Mouse (Mus musculus) thymus, postnatal 14 days (tissue): Measurements from ENCODE around the gene Tm7sf2.
"Not testable (repeated sequence)": the region's sequence is repeated elsewhere in the genome, so short reads cannot be mapped to it uniquely, and the experiment has no call there.

Source experiments
- DNase-seq: peaks from one replicate; pipeline ENCODE4 v3.0.0; 2021

The Tm7sf2 gene

DNA sequence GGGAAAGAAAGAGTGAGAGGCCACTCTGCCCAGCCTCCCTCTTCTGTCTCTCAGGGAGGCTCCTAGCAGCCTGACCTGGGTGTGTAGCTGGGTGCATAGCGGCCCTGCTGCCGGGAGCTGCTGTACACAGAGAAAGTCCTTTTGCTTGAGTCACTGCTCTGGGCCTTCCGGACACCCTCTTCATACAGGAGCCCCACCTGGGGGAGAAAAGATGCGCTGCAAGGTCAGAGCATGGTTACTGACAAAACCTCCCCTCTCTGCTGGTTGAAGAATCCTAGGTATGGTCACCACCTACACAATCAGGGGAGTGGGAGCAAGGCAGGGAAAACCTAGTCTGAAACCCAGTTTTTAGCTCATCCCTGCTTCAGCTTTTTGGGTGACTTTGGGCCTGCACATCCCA, 778 bp upstream of the Tm7sf2 start:
- peak; percentile 63 for DNase-seq

DNA sequence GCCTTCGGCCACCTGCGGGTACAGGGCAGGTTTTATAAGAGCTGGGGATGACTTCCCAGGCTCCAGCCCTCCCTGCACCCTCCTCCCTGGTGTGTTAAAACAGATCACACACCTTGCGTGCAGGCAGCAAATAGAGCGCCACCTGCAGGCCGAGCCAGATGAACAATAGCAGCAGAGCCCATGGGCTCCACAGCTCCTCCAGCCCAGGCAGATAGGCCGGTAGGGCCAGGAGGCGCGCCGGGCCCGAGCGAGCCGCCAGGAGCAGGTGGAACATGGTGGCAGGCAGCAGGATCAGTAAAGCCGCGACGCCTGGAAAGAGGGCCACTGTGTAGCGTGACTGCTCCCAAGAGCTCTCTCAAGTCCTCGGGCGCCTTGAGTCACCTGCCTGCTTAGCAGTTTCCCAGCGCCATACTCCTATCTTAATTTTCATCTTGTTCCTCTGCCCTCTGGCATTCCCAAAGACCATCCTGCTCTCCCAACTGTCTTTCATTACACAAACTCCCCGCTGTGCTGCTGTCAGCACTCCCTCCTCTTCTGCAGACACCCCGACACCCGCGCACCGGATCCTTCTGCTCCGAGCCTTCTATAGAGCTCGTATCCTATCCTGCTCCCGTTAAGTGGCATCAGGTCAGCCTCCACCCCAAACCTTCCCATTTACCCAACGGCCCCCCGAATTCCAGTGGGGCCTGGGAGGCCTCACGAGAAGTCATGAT, 1.0 kb downstream of the Tm7sf2 start:
- DNase-seq, result peak; percentile 89

DNA sequence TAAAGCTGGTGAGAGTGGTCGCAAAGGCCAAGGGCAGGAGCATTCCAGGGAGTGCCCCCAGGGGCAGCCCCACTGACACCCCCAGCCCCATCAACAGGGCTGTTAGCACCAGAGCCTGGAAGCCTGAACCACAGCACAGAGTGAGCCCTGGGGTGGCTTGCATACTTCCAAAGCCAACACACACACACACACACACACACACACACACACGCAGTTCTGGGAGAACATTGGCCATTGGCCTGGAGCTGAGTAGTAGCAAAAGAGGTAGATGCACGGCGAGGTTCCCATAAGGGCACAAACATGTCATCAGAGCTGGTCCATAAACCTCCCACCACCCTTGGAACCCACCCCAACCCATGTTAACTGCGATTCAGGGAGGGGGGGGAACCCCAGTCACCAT, 1.6 kb downstream of the Tm7sf2 start:
- no peak for DNase-seq

DNA sequence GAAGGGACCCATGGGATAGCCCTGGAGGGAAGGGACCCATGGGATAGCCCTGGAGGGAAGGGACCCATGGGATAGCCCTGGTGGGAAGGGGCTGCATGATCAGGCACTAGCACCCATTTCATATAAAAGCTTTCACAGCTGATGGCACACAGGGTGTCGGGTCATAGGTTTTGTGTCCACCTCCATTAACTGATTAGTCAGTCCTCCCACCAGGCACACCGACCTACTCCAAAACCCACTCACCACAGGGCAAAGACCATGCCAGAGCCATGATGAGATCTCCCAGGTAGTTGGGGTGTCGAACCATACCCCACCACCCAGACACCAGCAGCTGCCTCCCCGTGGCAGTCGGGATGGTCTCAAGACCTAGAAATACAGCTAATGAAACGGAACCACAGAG, 5.1 kb downstream of the Tm7sf2 start:
- no peak for DNase-seq

DNA sequence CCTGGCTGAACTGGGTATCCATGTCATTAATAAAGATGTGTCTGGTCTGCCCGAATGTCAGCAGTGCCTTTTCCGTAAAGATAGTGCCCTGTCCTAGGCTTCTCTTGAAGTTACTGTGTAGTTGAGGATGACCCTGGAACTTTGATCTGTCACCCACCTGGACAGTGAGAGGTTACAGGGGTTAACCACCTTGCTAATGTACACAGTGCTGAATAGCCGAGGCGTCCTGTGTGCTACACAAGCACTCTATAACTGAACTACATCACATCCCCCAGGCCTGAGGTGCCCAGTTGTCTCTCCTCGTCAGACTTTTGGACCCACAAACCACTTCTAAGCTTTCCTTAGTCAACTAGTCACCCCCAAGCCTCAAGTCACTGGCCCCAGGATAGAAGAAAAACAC, 5.8 kb downstream of the Tm7sf2 start:
- DNase-seq, result no peak

DNA sequence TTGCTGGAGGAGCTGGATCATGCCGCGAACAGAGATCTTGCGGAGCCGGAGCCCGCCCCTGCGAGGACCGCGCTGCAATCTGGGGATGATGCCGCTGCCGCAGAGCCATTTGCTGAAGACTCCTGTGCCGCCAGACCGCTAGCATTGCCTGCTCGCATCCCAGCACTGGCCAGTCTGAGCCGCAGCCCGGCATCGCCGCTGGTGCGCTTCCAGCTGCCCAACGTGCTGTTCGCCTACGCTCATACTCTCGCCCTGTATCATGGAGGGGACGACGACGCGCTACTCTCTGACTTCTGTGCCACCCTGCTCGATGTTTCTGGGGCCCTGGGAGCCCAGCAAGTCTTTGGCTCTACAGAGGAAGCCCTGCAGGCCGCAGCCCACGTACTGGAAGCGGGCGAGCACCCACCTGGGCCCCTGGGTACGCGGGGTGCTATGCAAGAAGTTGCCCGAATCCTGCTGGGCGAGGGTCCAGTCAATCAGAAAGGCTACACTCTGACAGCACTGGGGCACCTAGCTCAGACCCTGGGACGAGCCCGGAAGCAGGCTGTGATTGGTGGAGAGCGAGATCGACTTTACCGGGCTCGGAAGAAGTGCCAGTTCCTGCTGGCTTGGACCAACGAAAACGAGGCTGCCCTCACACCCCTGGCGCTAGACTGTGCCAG, 6.4 kb downstream of the Tm7sf2 start:
- DNase-seq, result peak; percentile 77

DNA sequence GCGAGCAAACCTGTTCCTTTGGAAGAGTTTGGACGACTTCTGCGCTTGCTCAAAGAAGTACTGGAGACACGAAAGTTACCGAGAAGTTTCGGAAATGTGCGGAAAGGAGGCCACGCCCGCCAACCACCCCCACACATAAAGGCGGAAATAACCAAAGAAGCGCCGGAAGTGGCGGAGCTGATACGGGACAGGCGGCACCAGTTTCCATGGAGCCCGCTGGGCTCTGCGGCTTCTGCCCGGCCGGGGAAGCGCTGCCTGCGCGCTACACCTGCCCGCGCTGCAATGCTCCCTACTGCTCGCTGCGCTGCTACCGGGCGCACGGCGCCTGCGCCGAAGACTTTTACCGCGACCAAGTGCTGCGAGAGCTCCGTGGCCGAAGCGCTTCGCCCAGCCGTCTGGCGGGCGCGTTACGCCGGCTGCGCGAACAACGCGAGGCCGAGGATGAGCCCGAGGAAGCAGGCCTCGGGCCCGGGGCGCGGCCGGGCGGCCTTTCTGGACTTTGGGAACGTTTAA, 7.1 kb downstream of the Tm7sf2 start, which contains the start of gene Znhit2:
Gene Znhit2 (plus strand): TSS at position 172 of the 513 bp plus-strand sequence.
- peak; percentile 95 for DNase-seq

DNA sequence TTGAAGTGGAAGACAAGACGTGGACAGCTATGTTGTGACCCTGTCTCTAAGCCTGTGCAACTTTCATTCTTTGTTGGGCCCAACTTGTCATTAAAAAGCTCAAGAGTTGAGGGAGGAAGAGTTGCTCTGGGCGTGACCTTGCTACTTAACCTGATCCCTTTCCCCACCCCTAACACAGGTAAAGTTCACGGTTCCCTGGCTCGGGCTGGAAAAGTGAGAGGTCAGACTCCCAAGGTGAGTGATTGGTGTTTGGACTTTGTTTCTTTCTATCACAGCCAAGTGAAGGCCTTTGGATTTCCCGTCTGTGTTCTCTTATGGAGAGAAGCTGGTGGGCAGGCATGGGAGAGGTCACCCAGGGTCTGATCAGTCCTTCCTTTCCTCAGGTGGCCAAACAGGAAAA, 9.2 kb downstream of the Tm7sf2 start:
- DNase-seq, result no peak

DNA sequence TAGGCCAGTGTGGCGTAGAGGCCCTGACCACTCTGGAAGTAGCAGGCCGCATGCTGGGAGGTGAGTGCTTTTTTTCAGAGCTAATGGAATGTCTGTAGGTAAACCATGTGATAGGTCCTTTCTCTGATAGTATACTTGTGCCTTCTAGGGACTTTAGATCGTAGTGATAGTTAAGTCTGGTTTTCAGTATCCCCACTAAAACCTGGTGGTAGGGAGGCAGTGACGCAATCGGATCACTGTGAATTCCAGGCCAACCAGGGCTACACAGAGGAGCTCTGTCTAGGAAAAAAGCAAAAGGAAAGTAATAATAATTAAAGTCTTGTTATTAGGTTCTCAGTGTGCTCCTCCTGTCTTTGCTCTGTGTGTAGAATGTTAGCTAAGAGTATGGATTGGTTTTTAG, 9.7 kb downstream of the Tm7sf2 start:
- DNase-seq, result no peak

DNA sequence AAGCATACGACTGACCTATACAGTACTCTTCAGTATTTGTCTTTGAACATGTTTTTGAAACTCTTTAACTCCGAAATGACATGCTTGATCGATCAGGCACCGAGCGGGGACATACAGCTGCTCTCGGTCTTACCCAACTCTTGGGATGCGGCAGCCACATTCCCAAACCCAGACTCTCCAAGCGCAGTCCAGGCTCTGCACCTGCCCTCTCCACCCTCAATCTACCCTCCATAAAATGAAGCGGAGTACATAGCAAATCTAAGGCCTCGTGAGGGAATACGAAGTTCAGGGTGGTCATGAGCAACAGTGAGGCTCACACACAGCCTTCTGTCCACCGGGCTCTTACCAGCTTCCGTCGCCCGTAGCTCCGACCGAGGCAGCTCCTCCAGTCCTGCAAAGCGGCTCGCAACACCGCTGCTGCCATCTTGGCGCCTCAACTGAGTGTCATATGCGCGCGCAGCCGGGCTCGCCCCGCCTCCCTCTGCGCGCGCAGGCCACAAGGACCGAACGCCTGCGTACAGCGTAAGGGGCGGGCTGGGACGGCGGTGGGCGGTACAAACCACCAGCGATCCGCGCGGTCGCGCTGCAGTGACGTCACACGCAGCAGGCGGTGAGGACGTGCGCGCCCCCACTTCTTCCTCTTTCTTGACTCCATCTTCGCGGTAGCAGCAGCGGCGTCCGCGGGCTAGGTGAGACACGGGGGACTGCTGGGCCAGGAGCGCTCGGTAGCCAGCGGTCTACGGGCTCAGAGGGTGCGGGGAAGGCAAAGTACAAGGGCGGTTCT, 10.7 kb downstream of the Tm7sf2 start, which contains the start of the genes Mrpl49 and Fau:
Gene Mrpl49 (minus strand): TSS at position 473 of the 784 bp plus-strand sequence.
Gene Fau (plus strand): TSS at position 532 of the 784 bp plus-strand sequence.
- DNase-seq, result peak; percentile 99

DNA sequence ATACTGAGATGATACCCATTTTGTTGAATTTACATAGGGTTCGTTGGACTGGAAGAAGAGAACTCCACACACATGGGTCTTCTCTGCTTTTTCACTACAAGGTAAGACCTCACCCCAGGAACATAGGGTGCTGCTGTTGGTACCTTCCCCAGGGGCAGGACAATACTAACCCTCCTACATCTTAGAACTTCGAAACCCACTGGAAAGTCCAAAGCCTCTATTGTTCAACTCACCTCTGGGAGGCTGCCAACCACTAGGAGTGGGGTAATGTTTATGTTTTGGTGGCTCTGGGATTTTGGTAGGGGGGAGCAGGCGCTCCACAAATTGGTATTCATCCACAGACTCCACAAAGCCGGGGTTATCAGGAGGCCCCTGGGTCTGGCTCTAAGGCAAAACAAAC, 11.5 kb downstream of the Tm7sf2 start:
- no peak for DNase-seq

DNA sequence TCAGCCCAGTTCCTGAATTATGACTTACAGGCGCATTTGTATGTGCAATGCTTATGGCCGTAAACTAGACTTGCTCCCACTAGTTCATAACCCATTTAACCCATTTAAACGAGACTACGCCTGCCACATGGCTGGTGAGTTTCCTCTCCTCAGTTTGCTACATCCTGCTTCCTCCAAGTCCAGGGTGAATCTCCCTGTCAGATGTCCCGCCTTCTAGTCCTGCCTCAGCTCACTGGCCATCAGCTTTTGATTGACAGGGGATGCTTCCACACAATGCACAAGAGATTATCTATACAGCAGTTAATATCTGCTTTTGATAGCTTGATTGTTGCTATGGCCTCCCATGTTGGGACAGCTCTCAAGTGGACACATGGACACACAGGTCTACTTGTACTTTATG, 13.9 kb downstream of the Tm7sf2 start:
- DNase-seq, result no peak

DNA sequence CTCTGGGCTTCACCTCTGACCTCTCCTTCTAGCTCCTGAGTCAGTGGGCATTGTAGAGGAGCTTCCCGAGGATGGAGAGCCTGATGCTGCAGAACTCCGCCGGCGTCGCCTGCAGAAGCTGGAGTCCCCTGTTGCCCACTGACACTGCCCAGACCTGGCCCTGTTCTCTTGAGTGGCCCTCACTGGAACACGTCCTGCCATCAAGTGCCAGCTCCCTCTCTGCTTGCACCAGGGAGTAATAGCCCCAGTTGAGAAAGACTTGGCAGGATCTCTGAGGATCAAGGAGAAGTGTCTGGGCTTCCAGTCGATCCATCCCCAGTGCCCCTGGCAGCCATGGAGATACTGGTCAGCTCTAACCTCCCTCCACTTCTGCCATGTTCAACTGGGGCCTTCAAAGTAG, 15.7 kb downstream of the Tm7sf2 start:
- DNase-seq, result no peak

DNA sequence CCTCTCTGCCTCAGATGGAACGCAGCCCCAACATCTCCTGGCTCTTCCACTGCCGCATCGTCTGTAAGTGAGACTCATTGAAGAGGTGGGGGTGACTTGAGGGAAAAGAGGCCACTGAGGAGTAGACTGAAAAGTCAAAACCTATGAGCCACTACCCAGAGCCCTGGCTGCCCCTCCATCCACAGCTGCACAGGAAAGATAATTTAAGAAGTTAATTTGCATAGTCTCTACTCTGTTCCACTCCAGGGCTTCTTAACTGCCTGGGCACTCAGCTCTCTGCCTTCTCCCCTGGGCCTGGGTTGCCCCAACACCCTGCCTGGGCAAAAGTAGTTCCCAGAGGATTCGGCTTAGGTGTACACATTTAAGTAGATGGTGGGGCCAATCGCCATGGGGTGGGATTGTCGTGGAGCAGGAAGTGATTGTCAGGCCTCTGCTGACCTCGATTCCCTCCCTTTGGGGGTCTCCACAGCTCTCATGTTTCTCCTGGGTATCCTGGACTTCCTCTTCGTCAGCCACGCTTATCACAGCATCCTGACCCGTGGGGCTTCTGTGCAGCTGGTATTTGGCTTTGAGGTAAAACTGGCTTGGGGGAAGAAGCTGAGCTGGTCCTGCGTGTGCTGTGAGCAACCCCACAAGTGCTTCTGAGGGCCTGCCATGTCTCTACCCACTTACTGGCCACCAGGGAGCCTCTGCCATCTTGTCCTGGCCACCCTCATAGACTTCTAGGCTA, 19.3 kb downstream of the Tm7sf2 start:
- DNase-seq, result no peak

DNA sequence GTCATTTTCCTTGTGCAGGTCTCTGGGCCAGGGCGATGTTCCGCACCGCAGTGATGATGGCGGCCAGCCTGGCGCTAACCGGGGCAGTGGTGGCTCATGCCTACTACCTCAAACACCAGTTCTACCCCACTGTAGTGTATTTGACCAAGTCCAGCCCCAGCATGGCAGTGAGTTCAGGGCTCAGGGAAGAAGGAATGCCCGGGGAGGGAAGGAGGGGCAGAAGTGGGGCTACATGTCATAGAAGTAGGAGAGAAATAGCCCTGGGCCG, 20.3 kb downstream of the Tm7sf2 start:
- no peak for DNase-seq

DNA sequence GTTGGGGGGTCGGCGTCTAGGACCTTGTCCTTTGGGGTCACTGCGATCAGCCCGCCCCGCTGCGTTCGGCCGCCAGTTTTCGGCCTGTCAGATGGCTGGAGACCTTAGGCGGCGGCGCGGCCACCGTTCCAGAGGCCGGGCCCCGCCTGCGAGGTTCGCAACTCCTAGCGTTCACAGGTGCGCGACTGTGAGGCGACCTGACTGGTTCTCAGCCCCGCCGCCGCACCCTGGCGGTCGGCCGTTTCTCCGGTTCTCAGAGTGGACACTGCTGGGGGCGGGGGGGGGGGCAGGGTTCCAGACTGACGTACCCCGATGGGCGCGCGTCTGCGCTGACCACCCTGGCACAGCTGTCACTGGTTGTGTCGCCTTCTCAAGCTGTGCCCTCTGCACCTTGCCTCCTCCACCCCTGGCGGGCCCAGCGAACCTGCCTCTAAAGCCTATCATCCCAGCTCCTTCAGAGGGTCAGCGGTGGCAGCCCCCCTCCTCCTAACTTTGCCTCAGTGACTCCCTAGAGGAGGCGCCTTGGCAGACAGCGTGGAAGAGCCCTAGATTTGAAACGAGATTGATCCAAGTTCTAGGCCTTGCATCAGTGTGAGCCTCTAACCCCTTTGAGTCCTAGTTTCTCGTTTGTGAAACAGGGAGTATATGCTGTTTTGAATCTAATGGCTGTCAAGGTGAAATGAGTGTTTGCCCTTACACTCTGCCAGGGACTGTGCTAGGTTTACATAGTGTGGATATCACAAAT, 20.8 kb downstream of the Tm7sf2 start:
- DNase-seq, result no peak

DNA sequence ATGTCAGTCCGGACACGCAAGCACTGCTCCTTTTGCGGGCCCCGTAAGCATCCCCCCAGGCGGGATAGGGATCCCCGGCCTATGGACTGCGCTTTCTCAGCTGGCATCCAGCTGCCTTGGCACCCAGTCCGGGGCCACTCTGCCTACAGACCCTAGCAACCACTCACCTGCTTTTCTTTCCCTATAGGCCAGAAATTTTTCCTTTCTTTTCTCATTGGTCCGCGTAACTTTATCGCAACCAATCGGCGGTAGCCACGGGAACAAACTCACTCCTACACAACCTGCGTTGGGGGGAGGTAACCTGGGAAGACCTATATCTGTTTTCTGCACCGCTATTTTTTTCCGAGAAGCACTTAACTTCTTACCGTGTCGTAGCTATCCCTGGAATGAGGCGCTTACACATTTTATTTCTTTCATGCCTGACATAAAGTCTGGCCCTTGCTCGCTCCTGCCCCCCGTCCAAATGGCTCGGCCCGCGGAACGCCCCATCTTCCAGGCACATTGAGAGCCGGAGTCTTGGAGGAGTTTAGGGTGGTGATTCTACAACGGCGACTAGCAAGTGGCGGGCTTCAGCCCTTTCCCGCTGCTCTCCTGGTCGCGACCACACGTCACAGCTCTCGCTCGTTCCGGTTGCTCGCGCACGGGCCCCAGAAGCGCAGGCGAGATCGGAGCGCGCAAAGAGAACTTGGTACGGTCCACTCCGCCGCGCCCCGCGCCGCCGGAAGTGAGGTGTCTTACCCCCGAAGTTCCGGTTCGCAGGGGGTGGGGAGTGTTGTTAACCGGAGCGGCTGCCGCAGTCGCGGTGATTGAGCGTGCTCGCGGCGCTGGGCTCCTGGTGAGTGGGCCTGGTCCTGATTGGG, 21.6 kb downstream of the Tm7sf2 start, which contains the start of gene Syvn1:
Gene Syvn1 (plus strand): TSS at position 283 of the 860 bp plus-strand sequence.
- peak; percentile 92 for DNase-seq

DNA sequence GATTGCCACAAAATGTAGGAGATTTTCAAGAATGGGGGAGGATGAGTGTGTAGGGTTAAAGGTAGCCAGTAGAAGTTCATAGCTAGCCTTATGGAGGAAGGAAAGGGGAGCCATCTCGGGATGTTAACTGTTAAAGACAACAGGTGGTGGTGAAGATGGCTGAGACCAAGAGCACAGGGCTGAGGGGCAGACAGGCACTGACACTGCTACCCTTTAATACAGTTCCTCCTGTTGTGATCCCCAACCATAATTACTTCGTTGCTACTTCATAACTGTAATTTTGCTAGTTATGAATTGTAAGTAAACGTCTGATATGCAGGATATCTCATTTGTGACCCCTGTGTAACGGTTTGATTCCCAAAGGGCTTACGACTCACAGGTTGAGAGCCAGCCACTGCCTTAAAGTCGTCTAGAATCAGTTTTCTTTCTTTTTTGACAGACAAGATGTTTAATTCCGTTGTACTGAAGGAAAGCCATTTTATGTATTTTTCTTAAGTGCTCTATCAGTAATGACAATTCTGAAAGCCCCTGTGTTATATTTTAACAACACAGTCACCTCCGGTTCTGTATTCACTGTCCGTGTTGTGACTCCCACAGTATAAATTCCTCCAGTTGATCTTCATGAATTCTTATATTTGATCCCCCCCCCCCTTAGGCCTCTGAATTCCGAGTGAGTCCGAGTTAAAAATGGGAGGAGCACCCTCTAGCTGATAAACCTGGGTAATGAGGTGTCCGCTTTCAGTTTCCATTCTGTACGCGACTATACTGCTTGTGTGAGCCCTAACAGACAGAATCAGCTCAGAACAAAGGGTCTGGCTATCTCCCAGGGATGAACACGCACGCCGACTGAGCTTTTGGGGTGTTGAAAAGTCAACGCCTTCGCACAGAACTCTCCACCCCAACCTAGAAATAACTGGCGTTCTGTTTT, 22.5 kb downstream of the Tm7sf2 start:
- DNase-seq, result no peak

DNA sequence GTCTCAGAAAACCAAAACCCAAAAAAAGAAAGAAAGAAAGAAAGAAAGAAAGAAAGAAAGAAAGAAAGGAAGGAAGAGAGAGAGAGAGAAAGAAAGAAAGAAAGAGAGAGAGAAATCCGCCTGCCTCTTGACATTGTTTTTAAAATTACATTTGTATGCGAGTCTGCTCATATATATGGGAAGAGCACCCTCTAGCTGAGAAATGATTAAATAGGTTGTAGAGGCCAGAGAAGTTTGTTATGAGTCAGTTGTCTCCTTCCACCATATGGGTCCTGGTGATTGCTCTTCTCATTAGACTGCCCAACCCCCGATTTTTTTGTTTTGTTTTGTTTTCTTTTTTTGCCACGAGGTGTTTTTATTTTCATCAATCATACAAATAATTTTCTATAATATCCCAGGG, 24.1 kb downstream of the Tm7sf2 start:
- DNase-seq, result not testable (repeated sequence)

DNA sequence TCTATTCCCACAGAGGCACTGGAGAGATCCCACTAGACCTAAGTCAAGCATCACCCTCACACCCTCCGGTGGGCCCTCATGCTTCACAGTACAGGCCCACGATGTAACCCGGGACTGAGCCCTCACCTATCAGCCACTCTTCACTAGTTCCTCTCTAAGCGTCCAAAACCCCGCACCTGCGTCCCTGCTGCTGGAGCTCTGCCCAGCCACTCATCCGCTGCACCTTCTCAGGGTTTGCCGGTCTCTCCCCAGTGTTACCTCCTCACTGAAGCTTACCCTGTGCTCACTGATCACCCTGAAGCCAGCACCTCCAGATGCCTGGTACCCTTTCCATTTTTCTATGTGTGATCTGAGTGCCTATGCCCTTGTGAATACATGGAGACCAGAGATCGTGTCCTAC, 25.9 kb downstream of the Tm7sf2 start:
- DNase-seq, result no peak
